Mouse (Mus musculus): ENCODE measurements at regions not wholly inside any gene's neighbourhood (a gene's known extent, or its start where the extent isn't known, plus 50 kb on each side); places are given as distances from the start of the nearest gene placed in this dataset.

DNA sequence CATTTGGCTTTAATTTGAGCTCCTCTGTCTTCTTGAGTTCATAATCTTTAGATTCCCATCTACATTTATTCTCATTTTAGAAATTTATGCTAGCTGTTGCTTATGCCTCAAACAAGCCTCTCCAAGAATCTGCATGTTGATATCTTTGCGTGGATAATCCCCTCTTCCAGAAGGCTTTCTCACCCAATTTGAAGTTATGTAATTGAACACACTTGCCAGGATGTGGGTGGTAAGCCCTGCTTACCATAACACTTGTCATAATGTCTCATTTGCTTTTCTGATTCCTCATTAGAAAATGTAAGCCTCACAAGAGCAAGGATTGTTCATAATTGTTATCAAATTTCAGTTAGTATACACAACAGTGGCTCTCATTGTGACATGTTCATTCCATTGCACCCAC, 266.0 kb downstream of the Olfm4 start:
- TF ChIP-seq CTCF (IDR thresholded peaks at IDR 0.05; ENCODE audit: extremely low read depth, insufficient read depth, low read length) (no peak), POLR2A (IDR thresholded peaks at IDR 0.05; ENCODE audit: extremely low read depth, insufficient read depth, low read length) (no peak)
